Mouse (Mus musculus) neural tube, embryonic 13.5 days (tissue): ENCODE measurements at regions not wholly inside any gene's neighbourhood (a gene's known extent, or its start where the extent isn't known, plus 50 kb on each side); places are given as distances from the start of the nearest gene placed in this dataset.
A peak's percentile ranks its signal among the peaks of the same experiment; 100 is the strongest.

Experiments used
- ATAC-seq: fragments of 200-750 bp; cut with Nextera tagmentation; 2 replicates; pipeline ENCODE4 v1.8.0; 2017; ENCODE audit warnings: low read depth, mild to moderate bottlenecking, moderate TSS enrichment, moderate library complexity
- H3K27ac ChIP-seq: fragments of 300-500 bp; sonication (generic); replicated peaks from 2 replicates; pipeline ENCODE4 v1.5.1; 2015; ENCODE audit warnings: moderate library complexity, mild to moderate bottlenecking, inconsistent platforms
- H3K27me3 ChIP-seq: fragments of 300-500 bp; sonication (generic); 2 replicates; pipeline ENCODE4 v1.6.1; 2015; ENCODE audit warnings: mild to moderate bottlenecking, inconsistent platforms
- H3K36me3 ChIP-seq: fragments of 300-500 bp; sonication (generic); 2 replicates; pipeline ENCODE4 v1.6.1; 2015; ENCODE audit warnings: mild to moderate bottlenecking, inconsistent platforms
- H3K4me1 ChIP-seq: fragments of 300-500 bp; sonication (generic); replicated peaks from 2 replicates; pipeline ENCODE4 v1.6.1; 2015; ENCODE audit warnings: inconsistent platforms
- H3K4me2 ChIP-seq: fragments of 300-500 bp; sonication (generic); 2 replicates; pipeline ENCODE4 v1.6.1; 2015; ENCODE audit warnings: inconsistent platforms, mild to moderate bottlenecking, moderate library complexity
- H3K4me3 ChIP-seq: fragments of 300-500 bp; sonication (generic); 2 replicates; pipeline ENCODE4 v1.5.1; 2015; ENCODE audit warnings: mild to moderate bottlenecking, inconsistent platforms
- H3K9ac ChIP-seq: fragments of 300-500 bp; sonication (generic); 2 replicates; pipeline ENCODE4 v1.6.1; 2015; ENCODE audit warnings: moderate library complexity, mild to moderate bottlenecking, inconsistent platforms
- H3K9me3 ChIP-seq: fragments of 300-500 bp; sonication (generic); 2 replicates; pipeline ENCODE4 v1.6.1; 2016; ENCODE audit warnings: inconsistent platforms
- WGBS: fragments of 180-500 bp; shearing (Covaris S2); methylation state at CpG from one replicate; pipeline ENCODE4 v1.1.7; 2015; 5-methylcytosine and 5-hydroxymethylcytosine counted together

GRCm38 (mm10) chr10:84119952-84120550, 320.3 kb downstream of the Nuak1 start:
- ATAC-seq = no peak
- no peaks in the 10 kb centered on the region for H3K4me1 ChIP-seq
- H3K27me3 ChIP-seq = no peaks in the 10 kb centered on the region
- H3K36me3 ChIP-seq = no peaks in the 10 kb centered on the region
- no peak overlapping the region for H3K4me2 ChIP-seq
- H3K9me3 ChIP-seq = no peaks in the 10 kb centered on the region
- 95% methylated on average over 8 of the region's 8 CpGs for WGBS
- H3K4me3 ChIP-seq = no peak overlapping the region
- H3K27ac ChIP-seq = no peak overlapping the region
- no peak overlapping the region for H3K9ac ChIP-seq

DNA sequence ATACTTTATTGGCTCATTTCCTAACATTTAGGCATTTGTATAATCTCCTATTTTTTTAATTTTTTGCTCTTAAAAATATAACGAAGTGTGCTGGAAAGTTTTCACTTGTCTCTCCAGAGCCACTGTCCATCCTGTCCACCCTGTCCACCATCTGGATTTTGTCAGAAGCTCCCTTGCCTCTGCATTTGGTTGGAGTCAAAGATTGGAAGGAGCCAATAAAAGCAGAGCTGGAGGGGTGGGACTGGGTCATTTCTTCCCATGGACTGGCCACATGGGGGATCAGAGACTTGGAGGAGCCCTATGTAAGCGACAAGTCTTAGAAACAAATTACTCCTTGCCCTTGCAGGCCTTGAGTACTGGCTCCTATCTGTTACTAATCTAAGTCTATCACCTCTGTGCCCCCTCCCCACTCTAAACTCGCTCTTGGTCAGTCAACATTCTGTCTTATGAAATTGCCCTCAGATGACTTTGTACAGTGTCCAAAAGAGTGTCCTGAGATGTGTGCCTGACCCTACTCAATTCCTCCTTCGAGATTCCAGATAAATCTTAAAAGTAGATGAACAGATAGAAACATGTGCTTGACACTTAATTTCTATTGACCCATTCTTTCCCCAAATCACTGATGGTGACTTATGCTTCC, 303.3 kb downstream of the Nuak1 start:
- Histone ChIP-seq H3K4me2 (no peak overlapping the region), H3K4me1 (no peaks in the 10 kb centered on the region), H3K27ac (no peak overlapping the region), H3K9ac (no peak overlapping the region), H3K27me3 (no peaks in the 10 kb centered on the region), H3K9me3 (no peaks in the 10 kb centered on the region), H3K4me3 (no peak overlapping the region), H3K36me3 (no peaks in the 10 kb centered on the region)
- 92% methylated on average over 4 of the region's 4 CpGs for WGBS
- no peak for ATAC-seq

DNA sequence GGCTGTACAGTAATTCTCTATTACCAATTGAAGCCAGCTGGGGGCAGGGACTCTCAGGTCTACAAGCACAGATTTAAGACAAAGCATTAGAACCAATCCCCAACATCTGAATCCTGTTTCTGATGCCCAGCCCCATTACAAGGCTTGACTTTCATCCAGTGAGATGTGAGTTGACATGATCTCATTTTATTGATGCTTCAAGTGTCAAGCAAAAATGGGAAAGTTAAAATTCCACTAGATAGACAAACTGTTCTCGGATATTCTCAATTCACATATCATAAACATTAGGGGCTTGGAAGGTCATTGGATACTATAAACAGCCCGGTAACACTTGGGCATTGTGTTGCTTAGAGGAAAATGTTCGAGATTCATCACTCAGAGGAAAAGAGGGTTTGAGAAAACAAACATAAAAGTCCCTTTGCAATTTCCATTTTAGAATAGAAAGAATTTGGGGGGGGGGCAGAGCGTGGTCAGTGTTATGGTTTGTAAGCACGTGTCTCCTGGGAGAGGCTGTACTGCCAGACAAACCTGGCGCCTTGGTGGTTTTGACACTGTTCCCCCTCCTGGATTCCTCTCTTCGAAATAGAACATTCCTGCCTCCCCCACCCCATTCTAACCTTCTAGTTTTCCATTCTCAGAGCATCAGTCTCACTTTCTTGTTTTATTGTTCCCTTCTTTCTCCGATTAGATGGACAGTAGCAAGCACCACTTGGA, 297.5 kb downstream of the Nuak1 start:
- no peak overlapping the region for H3K27ac ChIP-seq

DNA sequence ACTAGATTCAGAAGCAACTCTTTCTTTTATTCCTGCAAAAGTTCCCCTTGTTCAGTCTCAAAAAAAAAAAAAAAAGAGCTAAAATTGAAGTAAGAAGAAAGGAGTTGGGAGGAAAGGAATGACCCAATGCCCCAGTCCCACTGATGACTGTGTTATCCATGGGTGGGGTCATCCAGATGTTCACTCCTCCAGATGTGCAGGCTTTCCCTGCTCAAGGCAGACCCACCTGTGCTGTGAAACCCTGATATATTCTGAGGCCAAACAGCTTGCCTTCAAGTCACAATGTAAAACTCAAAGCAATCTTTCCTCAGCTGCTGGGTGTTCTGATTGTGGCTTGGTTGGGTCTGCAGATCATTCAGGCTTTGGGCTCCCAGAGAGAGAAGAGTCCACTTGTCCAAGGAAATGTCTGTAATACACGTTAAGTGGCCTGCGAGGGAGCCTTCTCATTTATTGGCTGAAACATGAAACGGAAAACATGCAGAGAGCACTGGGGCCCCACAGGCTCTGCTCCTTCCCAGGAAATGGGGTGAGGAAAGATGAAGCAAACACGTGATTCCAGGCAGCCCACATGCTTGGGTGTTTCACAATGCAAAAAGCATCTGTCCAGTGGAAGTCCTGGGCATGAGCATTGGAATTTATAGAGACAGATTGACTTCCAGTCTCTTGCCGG, 296.6 kb downstream of the Nuak1 start:
- H3K27me3 ChIP-seq = no peaks in the 10 kb centered on the region
- no peak overlapping the region for H3K4me2 ChIP-seq
- no peak overlapping the region for H3K27ac ChIP-seq
- no peak for ATAC-seq
- no peaks in the 10 kb centered on the region for H3K4me1 ChIP-seq
- H3K9ac ChIP-seq = no peak overlapping the region
- WGBS = 70% methylated on average over 5 of the region's 5 CpGs
- no peak overlapping the region for H3K4me3 ChIP-seq
- no peaks in the 10 kb centered on the region for H3K36me3 ChIP-seq
- no peaks in the 10 kb centered on the region for H3K9me3 ChIP-seq

More for the DNA sequence above, 297.5 kb downstream of the Nuak1 start:
- Histone ChIP-seq H3K4me2 (no peak overlapping the region), H3K4me3 (no peak overlapping the region), H3K4me1 (no peaks in the 10 kb centered on the region), H3K9me3 (no peaks in the 10 kb centered on the region), H3K36me3 (no peaks in the 10 kb centered on the region), H3K27me3 (no peaks in the 10 kb centered on the region), H3K9ac (no peak overlapping the region)
- no peak for ATAC-seq
- 83% methylated on average over 8 of the region's 8 CpGs for WGBS

GRCm38 (mm10) chr10:84144344-84144687, 296.1 kb downstream of the Nuak1 start:
- H3K27ac ChIP-seq = no peak overlapping the region
- H3K9ac ChIP-seq = no peak overlapping the region
- no peaks in the 10 kb centered on the region for H3K9me3 ChIP-seq
- H3K4me1 ChIP-seq = no peaks in the 10 kb centered on the region
- no peaks in the 10 kb centered on the region for H3K27me3 ChIP-seq
- H3K4me3 ChIP-seq = no peak overlapping the region
- H3K4me2 ChIP-seq = no peak overlapping the region
- H3K36me3 ChIP-seq = no peaks in the 10 kb centered on the region
- ATAC-seq = no peak

GRCm38 (mm10) chr10:84147305-84147984, 293.0 kb downstream of the Nuak1 start:
- Histone ChIP-seq H3K4me2 (no peak overlapping the region), H3K9me3 (no peaks in the 10 kb centered on the region), H3K27me3 (no peaks in the 10 kb centered on the region), H3K9ac (no peak overlapping the region), H3K4me1 (no peaks in the 10 kb centered on the region), H3K4me3 (no peak overlapping the region), H3K36me3 (no peaks in the 10 kb centered on the region), H3K27ac (no peak overlapping the region)
- 91% methylated on average over 2 of the region's 2 CpGs for WGBS
- no peak for ATAC-seq

GRCm38 (mm10) chr10:84163752-84164151, 276.6 kb downstream of the Nuak1 start:
- Histone ChIP-seq H3K36me3 (no peaks in the 10 kb centered on the region), H3K4me2 (no peak overlapping the region), H3K4me1 (peaks cover 4% of the 10 kb centered on the region; the same call in 1 of the 2 replicates), H3K27ac (no peak overlapping the region), H3K27me3 (no peaks in the 10 kb centered on the region), H3K9ac (no peak overlapping the region), H3K4me3 (no peak overlapping the region), H3K9me3 (no peaks in the 10 kb centered on the region)
- ATAC-seq = no peak
- 85% methylated on average over 4 of the region's 4 CpGs for WGBS

- peak; percentile 15; the same call in 1 of the 2 replicates for ATAC-seq
Observed at GRCm38 (mm10) chr10:84165832-84166567, 274.4 kb downstream of the Nuak1 start.

DNA sequence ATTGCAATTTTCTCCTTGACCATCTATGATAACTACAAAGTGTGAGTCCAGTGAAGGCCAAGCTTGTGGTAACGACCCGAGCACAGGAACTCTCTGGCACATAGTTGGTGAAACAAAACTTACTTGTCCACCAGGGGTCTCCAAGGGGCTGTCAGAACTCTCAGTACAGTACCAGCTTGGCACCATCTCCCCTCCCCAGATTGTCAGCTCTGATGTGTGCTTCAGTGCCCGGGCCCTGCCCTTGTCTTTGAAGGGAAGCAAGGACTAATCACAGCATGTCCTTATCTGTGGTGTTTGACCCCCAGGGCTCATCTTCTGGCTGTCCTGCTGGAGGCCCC, 273.9 kb downstream of the Nuak1 start:
- H3K9ac ChIP-seq = no peak overlapping the region
- 0 out of 2 replicates have a peak, but pooled peaks have one; percentile 61 for ATAC-seq
- H3K9me3 ChIP-seq = no peaks in the 10 kb centered on the region
- no peaks in the 10 kb centered on the region for H3K36me3 ChIP-seq
- H3K4me3 ChIP-seq = no peak overlapping the region
- H3K4me1 ChIP-seq = peaks cover 4% of the 10 kb centered on the region; the same call in 1 of the 2 replicates
- H3K4me2 ChIP-seq = no peak overlapping the region
- WGBS = 57% methylated on average over 3 of the region's 3 CpGs
- no peak overlapping the region for H3K27ac ChIP-seq
- no peaks in the 10 kb centered on the region for H3K27me3 ChIP-seq

More at GRCm38 (mm10) chr10:84165832-84166567, 274.4 kb downstream of the Nuak1 start:
- Histone ChIP-seq H3K4me1 (peaks cover 4% of the 10 kb centered on the region; the same call in 1 of the 2 replicates), H3K4me2 (no peak overlapping the region), H3K9me3 (no peaks in the 10 kb centered on the region), H3K9ac (no peak overlapping the region), H3K27me3 (no peaks in the 10 kb centered on the region), H3K4me3 (no peak overlapping the region), H3K27ac (no peak overlapping the region), H3K36me3 (no peaks in the 10 kb centered on the region)
- 66% methylated on average over 10 of the region's 10 CpGs for WGBS

DNA sequence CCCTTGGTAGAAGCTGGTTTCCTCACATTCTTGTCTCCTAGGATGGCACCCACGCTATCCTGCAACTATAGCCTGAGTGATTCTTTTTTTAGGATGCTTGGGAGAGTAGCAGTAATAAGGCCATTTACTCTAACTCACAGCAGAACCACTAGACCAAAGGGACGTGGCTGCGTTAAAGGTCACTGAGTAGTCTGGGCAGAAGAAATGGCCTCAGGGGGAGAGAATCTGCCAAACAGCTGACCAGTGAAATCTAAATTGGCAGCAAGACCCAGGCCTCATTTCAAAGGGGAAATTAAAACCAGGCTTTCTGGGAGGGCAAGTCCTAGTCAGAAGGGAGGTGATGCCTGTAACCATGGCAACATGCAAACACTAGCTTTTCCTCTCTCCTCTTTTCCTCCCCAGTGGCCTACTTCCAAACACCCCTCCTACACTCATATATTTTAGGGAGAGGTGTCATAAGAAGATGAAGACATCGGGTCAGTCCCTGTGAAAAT, 267.5 kb downstream of the Nuak1 start:
- no peak overlapping the region for H3K9ac ChIP-seq
- H3K36me3 ChIP-seq = no peaks in the 10 kb centered on the region
- no peak overlapping the region for H3K27ac ChIP-seq
- 62% methylated on average over 4 of the region's 4 CpGs for WGBS
- 0 out of 2 replicates have a peak, but pooled peaks cover 5% of the 10 kb centered on the region for H3K4me1 ChIP-seq
- no peak for ATAC-seq
- H3K4me3 ChIP-seq = no peak overlapping the region
- no peak overlapping the region for H3K4me2 ChIP-seq
- no peaks in the 10 kb centered on the region for H3K9me3 ChIP-seq
- no peaks in the 10 kb centered on the region for H3K27me3 ChIP-seq

DNA sequence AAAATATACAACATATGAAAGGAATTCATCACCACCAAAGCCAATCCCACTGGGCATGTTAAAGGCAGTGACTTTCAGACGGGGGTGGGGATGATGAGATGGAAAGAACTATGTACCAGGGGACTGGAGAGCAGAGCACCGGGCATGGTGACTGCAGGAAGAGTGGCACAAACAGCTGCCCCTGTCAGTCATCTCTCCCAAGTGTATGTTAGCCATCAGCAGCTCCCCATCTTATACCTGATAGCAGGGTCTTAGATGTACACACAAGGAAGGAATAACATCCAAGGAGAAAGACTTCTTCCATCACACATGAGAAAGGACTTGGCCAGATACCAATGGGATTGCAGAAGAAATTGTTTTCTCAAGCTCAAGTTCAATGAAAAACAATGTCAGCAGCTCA, 257.2 kb downstream of the Nuak1 start:
- Histone ChIP-seq H3K27ac (no peak overlapping the region), H3K36me3 (no peaks in the 10 kb centered on the region), H3K4me1 (no peaks in the 10 kb centered on the region), H3K9me3 (no peaks in the 10 kb centered on the region), H3K4me2 (no peak overlapping the region), H3K4me3 (no peak overlapping the region), H3K9ac (no peak overlapping the region), H3K27me3 (no peaks in the 10 kb centered on the region)
- WGBS = 89% methylated on average over 2 of the region's 2 CpGs
- no peak for ATAC-seq
